Mouse (Mus musculus) C2C12 (cell line): Measurements from ENCODE around the gene Fam172a.
A peak's percentile ranks its signal among the peaks of the same experiment; 100 is the strongest.

ENCODE experiments used
- CTCF ChIP-seq: IDR thresholded peaks from one replicate; pipeline ENCODE4 v1.5.1; 2011; ENCODE audit not compliant: control insufficient read depth, insufficient read depth, insufficient read length
- MYOD1 ChIP-seq: IDR thresholded peaks from one replicate; pipeline ENCODE4 v1.6.1; 2011; ENCODE audit warnings: low read depth; ENCODE audit not compliant: control insufficient read depth, insufficient read length

GRCm38 (mm10) chr13:77982105-77982851 is 280.4 kb downstream of the Fam172a start:
- peak; percentile 4 for TF ChIP-seq CTCF
- no peak for TF ChIP-seq MYOD1
